Mouse (Mus musculus): ENCODE measurements around the gene D6Ertd527e. TPM values are rescaled to one million over a fixed set of nuclear protein-coding genes. Genes with fewer than 3 reads are reported as not detected.

The D6Ertd527e gene
- polyA plus RNA-seq, 1 experiment from 2014 or later: 0.40 TPM

DNA sequence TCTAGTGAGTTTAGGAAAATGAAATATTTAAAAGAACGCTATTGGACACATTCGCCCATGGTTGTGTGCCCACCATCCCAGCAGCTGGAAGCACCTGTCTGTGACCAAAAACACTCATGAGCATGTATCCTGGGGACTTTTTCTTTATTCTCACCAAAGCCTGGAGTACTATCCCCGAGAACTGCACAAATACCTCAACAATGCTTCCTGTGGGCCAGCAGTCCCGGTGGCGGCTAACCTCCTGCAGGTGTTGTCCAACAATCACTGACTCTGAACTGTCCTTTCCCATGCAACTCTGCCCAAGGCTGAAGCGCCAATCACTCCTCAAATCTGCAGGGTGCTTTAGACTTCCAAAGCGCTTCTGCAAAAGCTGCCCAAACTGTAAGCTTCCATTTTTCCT is 12.1 kb downstream of the D6Ertd527e start:
- Histone ChIP-seq H3K9me3 (no peaks in the 10 kb centered on the region), H3K27me3 (replicated peaks) (no peaks in the 10 kb centered on the region), H3K4me1 (0 out of 2 replicates have a peak, but pooled peaks cover 2% of the 10 kb centered on the region), H3K36me3 (no peaks in the 10 kb centered on the region), H3K9ac (no peak overlapping the region), H3K4me3 (replicated peaks) (no peak overlapping the region), H3K4me2 (no peak overlapping the region), H3K27ac (no peak overlapping the region)
- ATAC-seq (ENCODE audit: insufficient read depth, low FRiP score, low read depth): no peak
- 84% methylated on average over 7 of the region's 7 CpGs for WGBS

DNA sequence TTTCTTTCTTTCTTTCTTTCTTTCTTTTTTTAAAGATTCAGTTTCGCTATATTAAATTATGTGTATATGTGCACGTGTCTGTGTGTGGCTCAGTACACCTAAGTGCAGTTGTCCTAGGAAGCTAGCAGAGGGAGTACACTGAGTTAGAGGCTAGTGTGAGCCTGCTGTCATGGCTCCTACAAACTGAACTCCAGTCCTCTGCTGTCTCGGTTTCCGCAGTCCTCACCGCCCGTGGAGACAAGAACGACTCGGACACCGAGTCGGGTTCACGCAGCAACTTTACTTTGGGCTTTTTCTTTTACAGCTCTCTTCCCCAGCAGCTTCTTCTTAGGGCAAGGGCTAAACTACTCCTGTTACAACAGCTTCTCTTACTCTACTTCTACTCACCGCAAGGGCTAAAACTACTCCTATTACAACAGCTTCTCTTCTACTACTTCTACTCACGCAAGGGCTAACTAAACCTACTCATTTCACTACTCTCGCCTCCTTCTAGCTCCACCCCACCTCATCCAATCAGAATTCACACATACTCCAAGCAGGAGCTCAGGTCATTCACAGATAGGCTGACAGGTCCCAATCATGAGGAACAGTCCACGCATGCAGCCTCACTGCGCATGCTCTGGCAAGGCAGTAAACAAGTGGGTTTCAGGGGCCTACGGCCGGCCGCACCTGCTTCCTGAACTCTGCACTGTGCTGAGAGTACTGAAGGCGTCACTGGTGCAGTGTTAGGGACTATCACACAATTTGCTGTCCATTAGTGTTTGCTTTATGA is 14.7 kb downstream of the D6Ertd527e start:
- Histone ChIP-seq H3K9me3 (no peaks in the 10 kb centered on the region), H3K27me3 (replicated peaks) (no peaks in the 10 kb centered on the region)
- WGBS: 79% methylated on average over 20 of the region's 20 CpGs

DNA sequence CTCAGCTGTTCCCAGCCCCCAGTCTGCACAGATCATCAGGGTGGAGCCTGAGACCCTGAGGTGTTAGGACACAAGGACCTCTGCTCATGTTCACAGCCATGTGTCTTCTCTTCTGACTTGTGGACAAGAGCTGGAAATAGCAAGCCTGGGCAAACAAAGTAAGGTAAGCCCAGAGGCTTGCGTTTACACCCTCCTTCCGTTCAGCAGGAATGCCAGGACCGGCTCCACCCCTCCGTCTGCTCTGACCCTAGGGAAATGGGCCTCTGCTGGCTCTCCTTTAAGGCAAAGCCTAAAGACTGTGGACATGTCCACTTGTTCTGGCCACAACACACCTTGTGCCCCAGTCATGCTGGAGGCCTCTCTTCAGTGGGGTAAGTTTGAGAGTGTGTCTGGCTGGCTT is 15.4 kb downstream of the D6Ertd527e start:
- no peak overlapping the region for H3K4me2 ChIP-seq
- H3K4me1 ChIP-seq: 0 out of 2 replicates have a peak, but pooled peaks cover 2% of the 10 kb centered on the region
- H3K4me3 ChIP-seq (replicated peaks): no peak overlapping the region
- 0 out of 2 replicates have a peak overlapping the region, but pooled peaks have one; percentile 2 for H3K27ac ChIP-seq
- peak; percentile 54; the same call in 1 of the 2 replicates for ATAC-seq (ENCODE audit: insufficient read depth, low FRiP score, low read depth)
- no peak overlapping the region for H3K9ac ChIP-seq
- no peaks in the 10 kb centered on the region for H3K9me3 ChIP-seq
- H3K27me3 ChIP-seq (replicated peaks): no peaks in the 10 kb centered on the region
- no peaks in the 10 kb centered on the region for H3K36me3 ChIP-seq
- WGBS: 54% methylated on average over 4 of the region's 4 CpGs

More for the DNA sequence above, 14.7 kb downstream of the D6Ertd527e start:
- Histone ChIP-seq H3K4me2 (no peak overlapping the region), H3K9ac (no peak overlapping the region), H3K27ac (0 out of 2 replicates have a peak overlapping the region, but pooled peaks have one; percentile 2), H3K4me1 (0 out of 2 replicates have a peak, but pooled peaks cover 2% of the 10 kb centered on the region), H3K4me3 (replicated peaks) (no peak overlapping the region), H3K36me3 (no peaks in the 10 kb centered on the region)
- ATAC-seq (ENCODE audit: insufficient read depth, low FRiP score, low read depth): peak; percentile 58

DNA sequence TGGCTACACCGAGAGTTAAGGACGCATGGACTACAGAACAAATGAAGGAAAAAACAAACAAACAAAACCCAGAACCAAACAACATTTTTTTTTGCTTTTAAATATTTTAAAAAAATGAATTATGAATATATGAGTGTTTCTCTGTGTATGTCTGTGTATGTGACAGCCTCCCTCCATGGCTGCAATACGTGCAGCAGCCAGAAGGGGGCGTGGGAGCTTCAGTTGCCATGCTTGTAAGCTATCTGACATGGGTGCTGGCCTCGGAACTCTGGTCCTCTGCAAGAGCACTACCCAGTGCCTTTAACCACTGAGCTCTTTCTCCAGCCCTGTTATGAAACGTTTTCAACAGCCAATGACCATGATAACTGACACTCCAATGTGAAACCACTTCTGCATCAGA is 16.1 kb downstream of the D6Ertd527e start:
- H3K9me3 ChIP-seq: no peaks in the 10 kb centered on the region
- no peak overlapping the region for H3K4me2 ChIP-seq
- no peaks in the 10 kb centered on the region for H3K36me3 ChIP-seq
- ATAC-seq (ENCODE audit: insufficient read depth, low FRiP score, low read depth): no peak
- H3K27me3 ChIP-seq (replicated peaks): no peaks in the 10 kb centered on the region
- 0 out of 2 replicates have a peak, but pooled peaks cover 2% of the 10 kb centered on the region for H3K4me1 ChIP-seq
- H3K9ac ChIP-seq: no peak overlapping the region
- 84% methylated on average over 6 of the region's 6 CpGs for WGBS
- H3K27ac ChIP-seq: no peak overlapping the region
- no peak overlapping the region for H3K4me3 ChIP-seq (replicated peaks)

DNA sequence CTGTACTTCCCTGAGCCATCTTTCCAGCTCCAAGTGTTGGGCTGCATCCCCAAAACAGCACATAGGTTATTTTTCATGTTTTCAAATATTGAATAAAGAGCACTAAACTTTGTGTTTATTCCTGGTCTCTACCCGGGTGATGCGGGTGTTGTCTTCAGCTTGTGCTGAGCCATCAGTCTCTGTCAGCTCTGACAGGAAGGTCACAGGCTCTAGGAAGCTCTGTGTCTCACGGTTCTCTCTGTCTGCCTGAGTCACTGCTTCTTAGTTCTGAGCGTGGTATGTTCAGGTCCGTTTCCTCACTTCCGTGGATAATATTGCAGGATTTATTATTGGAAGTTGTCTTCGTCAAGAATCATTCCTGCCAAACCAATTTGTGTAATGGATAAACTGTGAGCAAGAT is 17.4 kb downstream of the D6Ertd527e start:
- Histone ChIP-seq H3K4me3 (replicated peaks) (no peak overlapping the region), H3K9me3 (no peaks in the 10 kb centered on the region), H3K36me3 (no peaks in the 10 kb centered on the region), H3K9ac (no peak overlapping the region), H3K27me3 (replicated peaks) (no peaks in the 10 kb centered on the region), H3K27ac (no peak overlapping the region), H3K4me1 (0 out of 2 replicates have a peak, but pooled peaks cover 3% of the 10 kb centered on the region), H3K4me2 (no peak overlapping the region)
- ATAC-seq (ENCODE audit: insufficient read depth, low FRiP score, low read depth): no peak
- 59% methylated on average over 7 of the region's 7 CpGs for WGBS

DNA sequence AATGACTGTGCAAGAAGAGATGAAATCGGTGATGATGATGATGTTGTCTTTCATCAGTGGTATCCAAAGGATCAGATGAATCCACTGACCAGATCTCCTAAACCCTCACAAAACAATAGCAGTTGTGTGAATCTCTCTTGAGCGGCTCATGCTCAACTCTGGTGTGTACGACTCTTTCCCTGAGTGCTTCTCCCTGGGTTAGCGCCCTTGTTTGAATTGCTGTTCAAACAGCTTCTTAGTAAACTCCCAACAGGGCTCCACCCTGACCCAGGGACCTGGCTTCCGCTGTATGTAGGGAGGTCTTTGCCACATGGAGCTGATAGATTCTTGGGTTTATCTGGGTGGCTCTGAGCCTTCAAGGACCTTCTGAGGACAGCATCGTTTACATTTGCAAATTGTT is 18.9 kb downstream of the D6Ertd527e start:
- Histone ChIP-seq H3K9ac (no peak overlapping the region), H3K4me3 (replicated peaks) (no peak overlapping the region), H3K9me3 (no peaks in the 10 kb centered on the region), H3K4me1 (0 out of 2 replicates have a peak, but pooled peaks cover 11% of the 10 kb centered on the region), H3K27ac (no peak overlapping the region), H3K4me2 (no peak overlapping the region), H3K27me3 (replicated peaks) (no peaks in the 10 kb centered on the region), H3K36me3 (no peaks in the 10 kb centered on the region)
- no peak for ATAC-seq (ENCODE audit: insufficient read depth, low FRiP score, low read depth)
- 71% methylated on average over 6 of the region's 6 CpGs for WGBS

DNA sequence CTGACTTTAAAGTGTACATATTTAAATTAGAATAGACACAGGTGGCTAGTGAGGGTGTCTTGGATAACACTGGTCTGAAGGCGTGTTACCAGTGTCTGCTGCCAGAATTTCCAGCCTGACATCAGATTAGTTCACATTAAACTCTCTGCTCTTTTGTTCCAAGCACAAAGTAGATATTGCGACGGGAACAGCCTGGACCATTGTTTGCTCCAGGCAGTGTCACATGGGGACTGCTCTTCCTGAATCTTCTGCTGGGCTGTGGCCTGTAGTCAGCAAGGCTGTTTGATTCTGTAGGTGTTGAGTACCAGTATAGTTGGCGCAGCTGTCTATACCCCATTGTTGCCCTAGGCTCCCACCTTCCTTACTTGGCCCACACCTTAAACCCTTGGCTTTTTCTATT is 19.4 kb downstream of the D6Ertd527e start:
- Histone ChIP-seq H3K27me3 (replicated peaks) (no peaks in the 10 kb centered on the region), H3K9me3 (no peaks in the 10 kb centered on the region), H3K4me1 (0 out of 2 replicates have a peak, but pooled peaks cover 11% of the 10 kb centered on the region), H3K27ac (no peak overlapping the region), H3K4me3 (replicated peaks) (no peak overlapping the region), H3K9ac (no peak overlapping the region), H3K36me3 (no peaks in the 10 kb centered on the region), H3K4me2 (no peak overlapping the region)
- WGBS: 79% methylated on average over 4 of the region's 4 CpGs
- no peak for ATAC-seq (ENCODE audit: insufficient read depth, low FRiP score, low read depth)

DNA sequence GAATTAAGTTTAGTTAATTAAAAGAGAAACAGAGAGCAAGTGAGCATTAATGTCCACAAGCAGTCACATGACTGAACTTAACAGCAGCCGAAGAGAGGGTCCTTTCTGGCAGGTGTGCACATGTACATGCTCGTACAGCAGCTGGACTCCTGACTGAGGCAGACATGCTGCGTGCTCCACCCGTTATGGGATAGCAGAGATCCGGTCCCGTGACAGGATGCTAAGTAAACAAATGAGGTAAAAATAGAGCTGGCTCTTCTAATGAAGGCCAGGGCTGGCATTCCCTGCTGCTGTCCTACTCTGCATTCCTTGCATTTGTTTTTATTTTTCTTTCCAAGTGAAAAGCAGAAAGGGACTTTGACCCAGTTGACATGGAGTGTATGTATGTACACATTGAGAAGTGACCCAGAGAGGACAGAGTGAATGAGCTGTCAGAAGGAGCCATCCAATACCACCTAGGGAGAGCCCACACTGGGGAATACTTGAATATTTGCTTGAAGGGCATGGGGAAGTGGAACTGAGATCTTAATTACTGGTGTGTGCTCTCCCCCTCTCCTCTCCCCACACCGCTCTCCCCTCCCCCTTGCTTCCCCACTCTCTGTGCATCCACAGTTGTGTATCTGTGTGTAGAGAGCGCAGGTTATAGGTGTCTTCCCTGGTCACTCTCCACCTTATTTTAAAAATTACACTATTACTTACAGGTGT is 22.7 kb downstream of the D6Ertd527e start:
- H3K4me1 ChIP-seq: 0 out of 2 replicates have a peak, but pooled peaks cover 9% of the 10 kb centered on the region
- H3K4me2 ChIP-seq: no peak overlapping the region
- no peaks in the 10 kb centered on the region for H3K36me3 ChIP-seq
- ATAC-seq (ENCODE audit: insufficient read depth, low FRiP score, low read depth): peak; percentile 71; the same call in 1 of the 2 replicates
- H3K9me3 ChIP-seq: no peaks in the 10 kb centered on the region
- H3K9ac ChIP-seq: no peak overlapping the region
- H3K4me3 ChIP-seq (replicated peaks): no peak overlapping the region
- 36% methylated on average over 8 of the region's 8 CpGs for WGBS
- no peaks in the 10 kb centered on the region for H3K27me3 ChIP-seq (replicated peaks)
- H3K27ac ChIP-seq: 0 out of 2 replicates have a peak overlapping the region, but pooled peaks have one; percentile 31

DNA sequence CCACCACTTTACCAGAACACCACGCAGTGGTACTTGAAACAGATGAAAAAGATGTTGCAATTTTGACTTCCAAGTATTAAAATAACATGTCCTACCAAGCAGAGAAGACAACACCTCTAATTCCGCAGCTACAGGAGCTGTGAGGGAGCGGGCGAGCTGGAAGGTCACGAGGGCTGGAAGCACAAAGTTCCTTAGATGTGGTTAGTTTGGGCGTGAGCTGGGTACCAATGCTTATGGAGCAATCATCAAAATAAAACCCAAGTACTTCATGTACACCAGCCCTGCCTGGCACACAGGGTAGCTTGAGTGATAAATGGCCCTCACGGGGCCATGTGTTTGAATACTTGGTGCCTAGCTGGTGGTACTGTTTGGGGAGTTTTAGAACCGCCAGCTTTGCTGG is 25.3 kb downstream of the D6Ertd527e start:
- H3K27me3 ChIP-seq (replicated peaks): no peaks in the 10 kb centered on the region
- H3K9me3 ChIP-seq: no peaks in the 10 kb centered on the region
- 89% methylated on average over 8 of the region's 8 CpGs for WGBS
- no peak overlapping the region for H3K4me2 ChIP-seq
- H3K36me3 ChIP-seq: no peaks in the 10 kb centered on the region; the same call in 1 of the 2 replicates
- no peak overlapping the region for H3K9ac ChIP-seq
- ATAC-seq (ENCODE audit: insufficient read depth, low FRiP score, low read depth): no peak
- no peak overlapping the region for H3K4me3 ChIP-seq (replicated peaks)
- H3K27ac ChIP-seq: no peak overlapping the region
- 0 out of 2 replicates have a peak, but pooled peaks cover 9% of the 10 kb centered on the region for H3K4me1 ChIP-seq

DNA sequence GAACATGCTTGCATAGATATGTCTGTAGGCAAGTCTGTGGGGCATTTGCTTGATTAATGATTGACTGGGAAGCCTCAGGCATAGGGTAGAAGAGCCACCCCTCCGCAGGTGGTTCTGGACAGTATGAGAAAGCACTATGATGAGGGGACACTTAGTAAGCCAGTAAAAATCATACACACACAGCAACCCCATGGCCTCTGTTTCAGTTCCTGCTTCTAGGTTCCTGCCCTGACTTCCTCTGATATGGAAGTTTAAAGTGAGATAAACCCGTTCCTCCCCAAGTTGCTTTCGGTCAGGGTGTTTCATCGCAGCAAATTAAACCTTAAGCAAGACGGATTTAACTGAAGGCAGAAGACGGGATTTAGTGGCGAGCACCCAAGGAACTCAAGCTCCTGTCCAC is 26.1 kb downstream of the D6Ertd527e start:
- Histone ChIP-seq H3K4me3 (replicated peaks) (no peak overlapping the region), H3K4me2 (no peak overlapping the region), H3K9ac (no peak overlapping the region), H3K27me3 (replicated peaks) (no peaks in the 10 kb centered on the region), H3K27ac (no peak overlapping the region), H3K36me3 (no peaks in the 10 kb centered on the region; the same call in 1 of the 2 replicates), H3K9me3 (no peaks in the 10 kb centered on the region), H3K4me1 (0 out of 2 replicates have a peak, but pooled peaks cover 9% of the 10 kb centered on the region)
- no peak for ATAC-seq (ENCODE audit: insufficient read depth, low FRiP score, low read depth)
- 93% methylated on average over 7 of the region's 7 CpGs for WGBS

DNA sequence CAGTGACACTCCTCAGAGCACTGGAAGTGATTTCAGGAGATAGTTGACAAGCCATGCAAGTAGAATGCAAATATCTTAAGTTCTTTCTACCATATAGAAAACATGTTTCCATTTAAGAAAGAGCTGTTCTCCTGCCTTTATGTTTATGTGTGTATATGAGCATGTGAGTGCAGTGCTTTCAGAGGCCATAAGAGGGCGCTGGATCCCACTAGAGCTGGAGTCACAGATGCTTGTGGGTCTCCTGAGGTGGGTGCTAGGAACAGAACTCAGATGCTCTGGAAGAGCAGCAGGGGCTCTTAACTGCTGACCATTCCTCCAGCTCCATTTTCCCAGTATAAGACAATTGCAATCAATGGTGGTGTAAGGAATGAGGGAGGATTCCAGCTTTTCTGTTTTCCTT is 26.5 kb downstream of the D6Ertd527e start:
- 56% methylated on average over 1 of the region's 1 CpGs for WGBS
- Histone ChIP-seq H3K4me2 (no peak overlapping the region), H3K27me3 (replicated peaks) (no peaks in the 10 kb centered on the region), H3K36me3 (no peaks in the 10 kb centered on the region; the same call in 1 of the 2 replicates), H3K9me3 (no peaks in the 10 kb centered on the region), H3K9ac (no peak overlapping the region), H3K27ac (no peak overlapping the region), H3K4me1 (0 out of 2 replicates have a peak, but pooled peaks cover 9% of the 10 kb centered on the region), H3K4me3 (replicated peaks) (no peak overlapping the region)
- no peak for ATAC-seq (ENCODE audit: insufficient read depth, low FRiP score, low read depth)

DNA sequence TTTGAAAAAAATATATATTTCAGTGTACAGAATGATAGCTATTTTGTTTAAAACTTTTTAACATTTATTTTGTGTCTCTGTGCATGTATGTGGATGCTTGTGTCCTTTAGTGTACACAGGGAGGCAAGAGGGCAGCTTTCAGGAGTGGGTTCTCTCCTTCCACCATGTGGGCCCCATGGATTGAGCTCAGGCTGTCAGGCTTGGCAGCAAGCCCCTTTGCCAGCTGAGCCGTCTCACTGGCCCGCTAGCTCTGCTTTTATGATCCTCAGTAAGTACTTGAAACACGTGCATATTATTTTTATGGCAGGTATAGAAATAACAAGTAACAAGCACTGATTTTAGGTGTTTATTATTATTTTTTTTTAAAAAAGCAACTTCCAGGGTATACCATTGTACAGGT is 29.0 kb downstream of the D6Ertd527e start:
- no peak overlapping the region for H3K4me3 ChIP-seq (replicated peaks)
- H3K9me3 ChIP-seq: no peaks in the 10 kb centered on the region
- no peak for ATAC-seq (ENCODE audit: insufficient read depth, low FRiP score, low read depth)
- H3K4me2 ChIP-seq: no peak overlapping the region
- H3K36me3 ChIP-seq: no peaks in the 10 kb centered on the region; the same call in 1 of the 2 replicates
- no peak overlapping the region for H3K27ac ChIP-seq
- H3K4me1 ChIP-seq: no peaks in the 10 kb centered on the region
- H3K27me3 ChIP-seq (replicated peaks): no peaks in the 10 kb centered on the region
- WGBS: 82% methylated on average over 3 of the region's 3 CpGs
- no peak overlapping the region for H3K9ac ChIP-seq

All from stomach, embryonic 15.5 days (tissue).